Mouse (Mus musculus): Measurements from ENCODE around the gene Ptms. TPM values are rescaled to one million over a fixed set of nuclear protein-coding genes. Genes with fewer than 3 reads are reported as not detected.
"Not testable (repeated sequence)": the region's sequence is repeated elsewhere in the genome, so short reads cannot be mapped to it uniquely, and the experiment has no call there.

Gene Ptms
- total RNA-seq, 2 experiments from 2014 or later: 64.3 to 105 TPM

GRCm38 (mm10) chr6:124907767-124908166 is 12.1 kb downstream of the Ptms start:
- DNase-seq (ENCODE audit: low spot score): no peak

GRCm38 (mm10) chr6:124904991-124905860 is 14.7 kb downstream of the Ptms start:
- no peak for DNase-seq (ENCODE audit: low spot score)

GRCm38 (mm10) chr6:124904161-124904981 is 15.5 kb downstream of the Ptms start:
- DNase-seq (ENCODE audit: low spot score): peak; percentile 84

GRCm38 (mm10) chr6:124903580-124904151 is 16.2 kb downstream of the Ptms start:
- peak; percentile 97 for DNase-seq (ENCODE audit: low spot score)

DNA sequence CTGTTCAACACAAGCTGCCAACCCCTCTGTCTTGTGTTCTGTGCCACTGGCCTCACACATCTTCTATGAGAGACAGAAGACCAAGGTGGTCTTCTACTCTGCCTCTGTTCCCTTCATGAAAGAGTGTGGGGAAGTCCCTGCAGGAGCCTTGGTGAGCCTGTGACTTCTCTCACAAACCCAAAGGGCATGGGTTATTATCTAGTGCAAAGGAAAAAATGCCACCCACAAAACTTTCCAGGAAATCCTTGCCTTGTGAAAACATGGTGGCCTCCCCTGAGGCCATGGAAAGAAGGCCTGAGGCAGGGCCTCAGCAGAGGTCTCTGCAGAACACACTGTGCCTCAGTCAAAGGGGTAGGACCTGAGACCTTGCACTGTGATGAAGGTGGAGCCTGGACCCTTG is 18.1 kb downstream of the Ptms start:
- no peak for DNase-seq (ENCODE audit: low spot score)

DNA sequence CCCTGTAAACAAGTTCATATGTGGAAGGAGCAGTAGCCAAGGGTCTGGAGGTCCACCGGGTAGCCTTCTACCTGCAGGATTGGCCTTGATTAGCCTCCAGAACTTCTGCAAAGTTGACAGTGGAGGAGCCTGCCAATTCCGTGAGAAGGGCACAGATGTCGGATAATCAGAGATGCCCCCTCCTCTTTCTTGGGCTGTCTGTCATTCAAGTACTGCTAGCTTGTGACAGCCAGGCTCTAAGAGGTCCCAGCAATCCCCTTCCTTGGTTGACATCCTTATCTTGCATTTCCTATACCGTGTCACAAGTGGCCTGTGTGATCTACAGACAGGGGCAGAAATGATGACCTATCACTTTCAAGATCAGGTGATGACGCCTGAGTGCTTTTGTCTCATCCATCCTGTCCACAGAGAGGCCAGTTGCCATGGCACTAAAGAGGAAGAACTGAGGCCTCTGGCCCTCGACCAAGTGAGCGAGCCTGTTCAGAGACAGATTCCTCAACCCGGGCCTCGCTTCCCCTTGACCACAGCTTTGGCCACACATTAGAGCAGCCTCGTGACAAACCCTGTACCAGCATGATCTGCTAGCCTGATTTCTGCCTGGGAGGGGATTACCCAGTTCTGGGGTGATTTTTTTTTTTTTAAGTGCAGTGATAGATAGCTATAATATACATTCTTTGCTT is 19.0 kb downstream of the Ptms start:
- no peak for DNase-seq (ENCODE audit: low spot score)

- no peak for DNase-seq (ENCODE audit: low spot score)
Measured at GRCm38 (mm10) chr6:124900056-124900800, 19.7 kb downstream of the Ptms start.

GRCm38 (mm10) chr6:124898359-124898758 is 21.5 kb downstream of the Ptms start:
- DNase-seq (ENCODE audit: low spot score): no peak

- not testable (repeated sequence) for DNase-seq (ENCODE audit: low spot score)
Measured at GRCm38 (mm10) chr6:124894113-124894512, 25.8 kb downstream of the Ptms start.

GRCm38 (mm10) chr6:124890997-124891396 is 28.9 kb downstream of the Ptms start:
- DNase-seq (ENCODE audit: low spot score): no peak

GRCm38 (mm10) chr6:124888555-124889125 is 31.3 kb downstream of the Ptms start:
- no peak for DNase-seq (ENCODE audit: low spot score)

- DNase-seq (ENCODE audit: low spot score): no peak
Measured at GRCm38 (mm10) chr6:124887986-124888385, 31.9 kb downstream of the Ptms start, which contains the start of gene Cd4. Gene Cd4 (minus strand): TSS chr6:124888221.

DNA sequence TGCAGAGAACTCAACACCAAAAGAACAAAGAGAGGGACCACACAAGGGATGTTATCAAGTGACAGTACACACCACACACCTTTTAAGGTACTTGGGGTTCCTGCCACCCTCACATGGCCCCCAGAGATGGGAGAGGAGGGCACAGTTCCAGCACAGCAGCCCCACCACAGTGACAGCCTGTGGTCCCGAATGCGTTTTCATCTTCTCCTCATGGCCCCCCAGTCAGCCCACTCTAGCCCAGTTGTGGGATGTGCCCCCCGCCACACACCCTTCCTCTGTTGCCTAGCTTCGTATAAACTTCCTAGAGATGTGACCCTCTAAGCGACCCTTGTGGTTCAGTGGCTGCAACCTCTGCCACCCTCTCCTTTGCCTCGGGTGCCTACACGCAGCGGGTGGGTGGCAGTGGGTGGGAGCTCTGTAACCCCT is 33.9 kb downstream of the Ptms start:
- no peak for DNase-seq (ENCODE audit: low spot score)

DNA sequence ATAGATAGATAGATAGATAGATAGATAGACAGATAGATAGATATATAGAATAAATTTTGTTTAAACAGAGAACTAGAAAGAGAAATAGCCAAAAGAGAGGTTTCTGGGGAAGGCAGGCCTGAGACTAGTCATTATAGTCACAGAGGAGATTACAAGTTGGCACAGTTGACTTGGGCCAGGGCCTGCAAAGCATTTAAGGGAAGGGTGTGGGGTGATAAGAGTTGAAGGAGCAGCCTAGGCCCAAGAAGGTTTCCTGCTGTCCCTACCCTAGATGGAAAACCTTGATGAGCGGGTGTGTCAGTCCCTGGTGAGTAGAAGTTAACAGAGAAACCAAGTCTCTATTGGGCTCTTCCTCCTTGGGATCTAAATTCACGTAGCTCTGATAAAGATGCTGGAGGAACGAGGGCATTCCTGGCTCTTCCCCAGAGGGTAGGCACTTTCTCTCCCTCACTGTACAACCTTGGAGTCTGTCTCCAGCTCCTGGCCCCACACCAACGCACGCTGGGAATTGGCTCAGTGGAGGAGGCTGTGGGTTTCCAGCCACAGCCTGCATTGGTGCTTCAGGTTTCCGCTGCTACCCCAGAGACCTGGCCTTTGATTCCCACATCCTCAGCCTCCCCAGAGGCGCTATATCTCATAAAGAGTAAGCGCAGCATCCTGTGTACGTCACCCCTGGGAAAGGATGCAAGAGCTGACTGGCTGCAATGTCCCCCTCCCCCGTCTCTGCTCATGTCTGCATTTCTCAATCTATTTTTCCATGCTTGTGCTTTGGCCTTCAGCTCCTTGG is 35.0 kb downstream of the Ptms start:
- no peak for DNase-seq (ENCODE audit: low spot score)

DNA sequence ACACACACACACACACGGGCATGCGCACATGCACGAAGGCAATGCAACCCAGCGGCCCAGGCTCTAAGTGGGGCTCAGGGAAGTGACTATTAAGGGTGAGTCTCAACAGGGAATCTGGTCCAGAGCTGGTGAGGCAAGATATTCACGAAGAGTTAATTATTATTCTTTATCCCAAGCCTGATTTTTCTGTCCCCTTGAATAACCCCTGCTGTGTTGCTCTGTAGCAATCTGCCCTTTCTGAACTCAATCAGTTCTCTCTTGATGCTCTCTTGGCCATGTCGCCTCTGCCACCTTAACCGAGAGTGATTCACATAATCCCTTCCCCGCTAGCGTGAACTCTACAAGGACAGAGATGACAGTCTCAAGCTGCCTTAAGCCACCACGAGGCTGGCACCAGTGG is 36.6 kb downstream of the Ptms start:
- no peak for DNase-seq (ENCODE audit: low spot score)

DNA sequence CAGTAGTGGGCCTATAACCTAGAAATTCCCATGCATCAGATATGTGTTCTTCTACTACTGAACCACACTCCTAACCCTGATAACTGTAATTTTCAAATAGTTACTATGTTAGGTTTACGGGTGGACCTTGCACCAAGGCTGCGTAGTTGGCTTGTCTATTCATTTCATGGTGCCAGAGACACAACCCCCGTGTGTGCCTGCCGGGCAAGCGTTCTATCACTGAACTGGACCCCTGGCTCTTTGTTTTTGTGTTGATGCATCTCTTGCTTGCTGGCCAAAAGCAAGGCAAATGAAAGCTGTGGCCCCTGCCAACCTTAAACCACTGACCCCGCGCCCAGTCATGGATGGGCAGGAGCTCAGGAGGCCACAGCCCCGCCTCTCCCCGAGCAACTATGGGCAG is 38.1 kb downstream of the Ptms start:
- no peak for DNase-seq (ENCODE audit: low spot score)

- DNase-seq (ENCODE audit: low spot score): no peak
Measured at GRCm38 (mm10) chr6:124879390-124879789, 40.5 kb downstream of the Ptms start.

GRCm38 (mm10) chr6:124874348-124874747 is 45.6 kb downstream of the Ptms start:
- DNase-seq (ENCODE audit: low spot score): no peak

- DNase-seq (ENCODE audit: low spot score): no peak
Measured at GRCm38 (mm10) chr6:124866560-124866959, 53.3 kb downstream of the Ptms start.
